Mouse (Mus musculus) intestine, embryonic 16.5 days (tissue): ENCODE data around the gene Bsnd. TPM values are rescaled to one million over a fixed set of nuclear protein-coding genes. Genes with fewer than 3 reads are reported as not detected.
A peak's percentile ranks its signal among the peaks of the same experiment; 100 is the strongest.

Experiments used
- ATAC-seq: fragments of 200-750 bp; cut with Nextera tagmentation; 2 replicates; pipeline ENCODE4 v1.8.0; 2017; ENCODE audit warnings: moderate TSS enrichment, moderate library complexity
- H3K27ac ChIP-seq: fragments of 300-500 bp; sonication (generic); 2 replicates; pipeline ENCODE4 v1.5.1; 2014; ENCODE audit warnings: mild to moderate bottlenecking, low read length
- H3K27me3 ChIP-seq: fragments of 300-500 bp; sonication (generic); replicated peaks from 2 replicates; pipeline ENCODE4 v1.6.1; 2014; ENCODE audit warnings: low read length, control low read depth, mixed read lengths; ENCODE audit not compliant: control insufficient read depth, insufficient read depth
- H3K36me3 ChIP-seq: fragments of 300-500 bp; sonication (generic); 2 replicates; pipeline ENCODE4 v1.6.1; 2014; ENCODE audit warnings: low read length, control low read depth; ENCODE audit not compliant: control insufficient read depth, insufficient read depth
- H3K4me1 ChIP-seq: fragments of 300-500 bp; sonication (generic); 2 replicates; pipeline ENCODE4 v1.6.1; 2014; ENCODE audit warnings: low read length, control low read depth, mixed read lengths; ENCODE audit not compliant: control insufficient read depth, insufficient read depth
- H3K4me2 ChIP-seq: fragments of 300-500 bp; sonication (generic); 2 replicates; pipeline ENCODE4 v1.6.1; 2014; ENCODE audit warnings: low read depth, low read length, control low read depth
- H3K4me3 ChIP-seq: fragments of 300-500 bp; sonication (generic); 2 replicates; pipeline ENCODE4 v1.5.1; 2014; ENCODE audit warnings: mild to moderate bottlenecking, low read length
- H3K9ac ChIP-seq: fragments of 300-500 bp; sonication (generic); 2 replicates; pipeline ENCODE4 v1.6.1; 2014; ENCODE audit warnings: low read depth, low read length
- H3K9me3 ChIP-seq: fragments of 300-500 bp; sonication (generic); 2 replicates; pipeline ENCODE4 v1.6.1; 2016; ENCODE audit warnings: low read length, control low read depth; ENCODE audit not compliant: control insufficient read depth
- WGBS: fragments of 180-500 bp; shearing (Covaris S2); extraction: QIAGEN DNeasy Blood & Tissue Kit; methylation state at CpG from one replicate; pipeline ENCODE4 v1.1.7; 2014; 5-methylcytosine and 5-hydroxymethylcytosine counted together
- polyA plus RNA-seq: library from polyadenylated mRNA; unstranded; fragments of >200 nt; fragmentation: Nextera tagmentation; extraction: Ambion mirVana; gene quantifications from 2 replicates; pipeline ENCODE4 v1.2.1, GENCODE M21; 2015

The Bsnd gene
- polyA plus RNA-seq, 1 experiment from 2014 or later = not detected

GRCm38 (mm10) chr4:106463174-106463801 is 28.8 kb downstream of the Bsnd start:
- peak overlapping the region; percentile 73 for H3K4me2 ChIP-seq
- peak overlapping the region; percentile 69 for H3K9ac ChIP-seq
- peaks cover 3% of the 10 kb centered on the region; the same call in 1 of the 2 replicates for H3K4me1 ChIP-seq
- H3K27ac ChIP-seq = peak overlapping the region; percentile 88
- WGBS = 17% methylated on average over 21 of the region's 21 CpGs
- no peaks in the 10 kb centered on the region for H3K9me3 ChIP-seq
- peak overlapping the region; percentile 55 for H3K4me3 ChIP-seq
- H3K27me3 ChIP-seq = no peaks in the 10 kb centered on the region
- peak; percentile 3; the same call in 1 of the 2 replicates for ATAC-seq
- H3K36me3 ChIP-seq = no peaks in the 10 kb centered on the region

GRCm38 (mm10) chr4:106462524-106462923 is 29.6 kb downstream of the Bsnd start:
- WGBS = 53% methylated on average over 5 of the region's 5 CpGs
- ATAC-seq = no peak
- Histone ChIP-seq H3K36me3 (peaks cover 4% of the 10 kb centered on the region; the same call in 1 of the 2 replicates), H3K27ac (peak overlapping the region; percentile 88; the same call in 1 of the 2 replicates), H3K9me3 (no peaks in the 10 kb centered on the region), H3K9ac (peak overlapping the region; percentile 69), H3K4me1 (peaks cover 3% of the 10 kb centered on the region; the same call in 1 of the 2 replicates), H3K4me2 (peak overlapping the region; percentile 73), H3K27me3 (no peaks in the 10 kb centered on the region), H3K4me3 (peak overlapping the region; percentile 55)

GRCm38 (mm10) chr4:106462016-106462415 is 30.1 kb downstream of the Bsnd start:
- Histone ChIP-seq H3K4me2 (peak overlapping the region; percentile 73), H3K4me1 (peaks cover 3% of the 10 kb centered on the region; the same call in 1 of the 2 replicates)

GRCm38 (mm10) chr4:106454541-106454940 is 37.5 kb downstream of the Bsnd start:
- Histone ChIP-seq H3K4me1 (no peaks in the 10 kb centered on the region), H3K27ac (no peak overlapping the region), H3K4me3 (no peak overlapping the region), H3K27me3 (no peaks in the 10 kb centered on the region), H3K36me3 (peaks cover 14% of the 10 kb centered on the region), H3K9me3 (no peaks in the 10 kb centered on the region), H3K4me2 (no peak overlapping the region), H3K9ac (no peak overlapping the region)
- 93% methylated on average over 7 of the region's 7 CpGs for WGBS
- no peak for ATAC-seq

More at GRCm38 (mm10) chr4:106462016-106462415, 30.1 kb downstream of the Bsnd start:
- Histone ChIP-seq H3K27ac (no peak overlapping the region), H3K4me3 (peak overlapping the region; percentile 55), H3K36me3 (peaks cover 6% of the 10 kb centered on the region), H3K9ac (no peak overlapping the region), H3K9me3 (no peaks in the 10 kb centered on the region), H3K27me3 (no peaks in the 10 kb centered on the region)
- ATAC-seq = no peak
- 54% methylated on average over 9 of the region's 9 CpGs for WGBS

- Histone ChIP-seq H3K4me2 (no peak overlapping the region), H3K9me3 (no peaks in the 10 kb centered on the region), H3K4me3 (no peak overlapping the region), H3K27me3 (no peaks in the 10 kb centered on the region), H3K4me1 (no peaks in the 10 kb centered on the region), H3K9ac (no peak overlapping the region), H3K36me3 (peaks cover 19% of the 10 kb centered on the region), H3K27ac (no peak overlapping the region)
- no peak for ATAC-seq
- WGBS = 86% methylated on average over 4 of the region's 4 CpGs
These were observed 38.6 kb downstream of the Bsnd start for GRCm38 (mm10) chr4:106453516-106453915.

- WGBS = 74% methylated on average over 5 of the region's 5 CpGs
- no peak overlapping the region for H3K27ac ChIP-seq
- H3K27me3 ChIP-seq = no peaks in the 10 kb centered on the region
- no peak overlapping the region for H3K4me3 ChIP-seq
- H3K9ac ChIP-seq = no peak overlapping the region
- peaks cover 20% of the 10 kb centered on the region for H3K36me3 ChIP-seq
- no peak for ATAC-seq
- H3K4me1 ChIP-seq = no peaks in the 10 kb centered on the region
- no peak overlapping the region for H3K4me2 ChIP-seq
- no peaks in the 10 kb centered on the region for H3K9me3 ChIP-seq
These were observed 39.0 kb downstream of the Bsnd start for GRCm38 (mm10) chr4:106453108-106453507.

- Histone ChIP-seq H3K27ac (no peak overlapping the region), H3K9me3 (no peaks in the 10 kb centered on the region), H3K9ac (no peak overlapping the region), H3K36me3 (peaks cover 16% of the 10 kb centered on the region), H3K27me3 (no peaks in the 10 kb centered on the region), H3K4me3 (no peak overlapping the region), H3K4me2 (no peak overlapping the region), H3K4me1 (no peaks in the 10 kb centered on the region)
- no peak for ATAC-seq
- WGBS = 70% methylated on average over 7 of the region's 7 CpGs
These were observed 39.7 kb downstream of the Bsnd start for GRCm38 (mm10) chr4:106452401-106452800.

- no peaks in the 10 kb centered on the region for H3K27me3 ChIP-seq
- no peak overlapping the region for H3K4me3 ChIP-seq
- WGBS = 85% methylated on average over 8 of the region's 8 CpGs
- H3K27ac ChIP-seq = no peak overlapping the region
- no peak overlapping the region for H3K4me2 ChIP-seq
- H3K9ac ChIP-seq = no peak overlapping the region
- H3K36me3 ChIP-seq = peaks cover 16% of the 10 kb centered on the region
- H3K4me1 ChIP-seq = no peaks in the 10 kb centered on the region
- no peaks in the 10 kb centered on the region for H3K9me3 ChIP-seq
- 0 out of 2 replicates have a peak, but pooled peaks have one; percentile 9 for ATAC-seq
These were observed 42.8 kb downstream of the Bsnd start for GRCm38 (mm10) chr4:106449306-106449705.

GRCm38 (mm10) chr4:106443182-106443581 is 48.9 kb downstream of the Bsnd start:
- no peak overlapping the region for H3K4me2 ChIP-seq
- WGBS = 79% methylated on average over 6 of the region's 6 CpGs
- H3K4me3 ChIP-seq = no peak overlapping the region
- no peak overlapping the region for H3K27ac ChIP-seq
- no peak for ATAC-seq
- H3K4me1 ChIP-seq = no peaks in the 10 kb centered on the region
- H3K36me3 ChIP-seq = peaks cover 13% of the 10 kb centered on the region; the same call in 1 of the 2 replicates
- H3K9ac ChIP-seq = no peak overlapping the region
- H3K27me3 ChIP-seq = no peaks in the 10 kb centered on the region
- no peaks in the 10 kb centered on the region for H3K9me3 ChIP-seq
